Mouse (Mus musculus) heart, postnatal 10 days (tissue): ENCODE results near the gene Hipk3. TPM values are rescaled to one million over a fixed set of nuclear protein-coding genes. Genes with fewer than 3 reads are reported as not detected.

Experiments used
- DNase-seq, 2 experiments: peaks; one replicate each; pipeline ENCODE4 v3.0.0; 2021
- intact Hi-C: fragments of 180-260 bp; cut with DNase I; formaldehyde crosslinking; loops from one replicate; pipeline ENCODE4 v1.15.1; 2025
- total RNA-seq, 2 experiments: library from RNA; stranded (reverse); gene quantifications; 2 replicates each; pipeline ENCODE4 v1.2.3; 2021

The Hipk3 gene
- total RNA-seq, 2 experiments from 2014 or later, result 194 to 211 TPM

DNA sequence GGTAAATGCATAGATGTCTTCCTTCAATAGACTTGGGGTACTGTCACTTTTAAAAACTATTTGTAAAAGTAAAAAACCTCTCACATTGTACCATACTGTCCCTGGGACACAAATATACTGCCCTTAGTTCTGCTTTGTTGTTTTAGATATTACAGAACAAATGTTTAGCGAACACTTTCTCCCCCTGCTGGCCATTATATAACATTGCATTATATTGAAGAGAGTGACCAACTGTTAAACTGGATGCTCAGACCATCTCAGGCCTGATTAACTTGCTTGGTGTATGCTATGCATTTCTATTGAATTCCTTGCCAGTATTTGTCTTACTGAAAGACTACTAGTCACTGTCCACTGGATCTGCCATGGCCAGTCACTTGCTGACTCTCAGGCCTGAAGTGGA, 72.0 kb downstream of the Hipk3 start:
- DNase-seq, result peak in 1 of 2 experiments; percentile 40
- intact Hi-C loops, result loop anchor here (1.0 to 10.0 kb wide), 2 partner anchors 288 to 387 kb away; no protein-coding TSS in a partner anchor

DNA sequence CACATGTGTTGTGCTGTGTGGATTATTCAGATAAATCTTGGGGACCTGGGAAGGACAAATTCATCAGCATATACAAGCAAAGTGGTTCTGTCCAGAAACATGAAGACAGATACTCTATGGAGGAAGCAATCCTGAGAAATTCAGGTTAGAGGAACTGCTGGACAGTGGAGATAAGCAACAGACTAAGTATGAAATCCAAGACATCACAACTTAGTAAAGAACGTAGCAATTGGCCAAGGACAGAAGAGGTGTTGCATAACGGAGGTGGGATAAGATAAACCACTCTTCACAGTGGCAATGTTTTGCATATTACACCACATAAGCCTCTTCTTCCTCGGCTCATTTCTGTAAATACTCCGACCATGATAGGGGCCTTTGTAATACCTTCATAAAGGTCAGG, 73.4 kb downstream of the Hipk3 start:
- no peak for DNase-seq
- intact Hi-C loops, result loop anchor here (10.0 kb wide), 1 partner anchor 386 kb away; no protein-coding TSS in a partner anchor

DNA sequence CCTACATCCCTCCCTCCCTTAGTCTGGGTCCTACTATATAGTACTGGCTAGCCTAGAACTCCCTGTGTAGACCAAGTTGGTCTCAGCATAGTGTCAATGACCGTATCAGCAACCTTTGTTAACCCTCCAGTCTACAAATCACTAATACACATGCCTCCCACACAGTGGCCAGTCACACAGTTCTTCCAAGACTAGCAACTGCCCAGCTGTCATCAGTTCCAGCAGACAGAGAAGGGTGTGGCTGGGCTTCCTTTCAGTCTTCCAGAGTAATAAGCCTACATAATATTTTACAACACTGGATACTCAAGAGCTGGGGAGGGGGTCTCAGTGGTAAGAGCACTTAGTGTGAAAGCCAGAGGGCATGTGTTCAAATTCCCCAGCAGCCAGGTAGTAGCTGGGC, 74.2 kb downstream of the Hipk3 start:
- intact Hi-C loops, result loop anchor here (10.0 kb wide), 1 partner anchor 385 kb away; no protein-coding TSS in a partner anchor
- no peak for DNase-seq

DNA sequence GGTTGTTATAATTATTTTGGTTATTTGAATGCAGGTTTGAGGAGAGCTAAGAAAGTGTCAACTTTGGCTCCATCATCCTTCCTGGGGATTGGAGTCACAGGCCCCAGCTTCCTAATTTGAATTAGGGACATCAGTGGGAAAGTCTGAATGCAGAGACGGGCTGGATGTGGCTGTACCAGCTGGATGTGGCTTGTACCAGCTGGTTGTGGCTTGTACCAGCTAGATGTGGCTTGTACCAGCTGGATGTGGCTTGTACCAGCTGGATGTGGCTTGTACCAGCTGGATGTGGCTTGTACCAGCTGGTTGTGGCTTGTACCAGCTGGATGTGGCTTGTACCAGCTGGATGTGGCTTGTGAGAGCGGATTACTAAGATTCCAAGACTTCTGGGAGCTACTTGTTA, 74.8 kb downstream of the Hipk3 start:
- no peak for DNase-seq
- intact Hi-C loops, result no loop called here

DNA sequence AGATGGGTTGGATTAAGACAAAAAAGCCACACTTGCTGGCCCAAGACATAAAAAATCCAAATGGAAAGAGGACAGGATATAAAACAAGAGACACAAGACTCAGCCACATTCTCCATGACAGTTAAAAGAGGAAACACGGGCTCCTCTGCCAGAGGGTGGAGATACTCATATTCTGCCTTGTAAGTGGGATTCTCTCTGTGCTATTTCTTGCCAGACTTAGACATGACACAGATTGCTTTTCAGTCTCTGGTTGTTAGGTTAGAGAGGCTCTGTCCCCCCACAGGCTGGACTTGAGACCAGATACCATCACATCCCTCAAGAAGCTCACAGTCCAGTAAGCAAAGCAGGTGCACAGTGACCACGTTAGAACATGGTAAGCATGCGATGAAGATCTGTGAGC, 81.2 kb downstream of the Hipk3 start:
- no peak for DNase-seq
- intact Hi-C loops, result no loop called here

DNA sequence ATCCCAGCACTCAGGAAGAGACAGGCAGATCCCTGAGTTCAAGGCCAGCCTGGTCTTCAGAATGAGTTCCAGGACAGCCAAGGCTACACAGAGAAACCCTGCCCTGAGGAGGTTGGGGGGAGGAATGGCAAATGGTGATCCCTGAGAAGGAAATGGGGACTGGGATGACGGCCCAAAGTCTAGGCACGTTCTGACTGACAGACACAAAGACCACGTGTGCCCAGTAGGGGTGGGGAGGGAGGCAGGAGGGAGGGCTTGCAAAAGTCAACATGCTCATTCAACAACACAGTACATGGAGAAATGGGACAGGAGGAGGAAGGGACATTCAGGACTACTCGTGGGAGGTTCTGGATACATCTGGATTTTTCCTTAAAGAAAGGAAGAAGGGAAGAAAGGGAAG, 81.8 kb downstream of the Hipk3 start:
- intact Hi-C loops, result no loop called here
- DNase-seq, result no peak

DNA sequence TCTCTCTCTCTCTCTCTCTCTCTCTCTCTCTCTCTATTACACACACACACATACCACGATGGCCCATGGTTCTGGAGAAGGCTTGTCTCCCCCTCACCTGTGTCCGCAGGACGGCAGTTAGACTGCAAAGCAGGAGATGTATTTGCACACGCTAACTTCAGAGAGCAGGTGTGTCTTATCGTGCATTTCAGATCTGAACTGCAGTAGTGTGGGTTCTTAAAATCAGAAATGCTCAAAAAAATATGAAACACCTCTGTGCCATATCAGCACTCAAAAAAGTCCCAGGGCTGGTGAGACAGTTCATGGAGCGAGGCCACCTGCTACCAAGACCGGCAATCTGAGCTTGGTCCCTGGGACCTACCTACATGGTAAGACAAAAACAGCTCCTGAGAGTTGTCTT, 82.4 kb downstream of the Hipk3 start:
- DNase-seq, result no peak
- intact Hi-C loops, result no loop called here

DNA sequence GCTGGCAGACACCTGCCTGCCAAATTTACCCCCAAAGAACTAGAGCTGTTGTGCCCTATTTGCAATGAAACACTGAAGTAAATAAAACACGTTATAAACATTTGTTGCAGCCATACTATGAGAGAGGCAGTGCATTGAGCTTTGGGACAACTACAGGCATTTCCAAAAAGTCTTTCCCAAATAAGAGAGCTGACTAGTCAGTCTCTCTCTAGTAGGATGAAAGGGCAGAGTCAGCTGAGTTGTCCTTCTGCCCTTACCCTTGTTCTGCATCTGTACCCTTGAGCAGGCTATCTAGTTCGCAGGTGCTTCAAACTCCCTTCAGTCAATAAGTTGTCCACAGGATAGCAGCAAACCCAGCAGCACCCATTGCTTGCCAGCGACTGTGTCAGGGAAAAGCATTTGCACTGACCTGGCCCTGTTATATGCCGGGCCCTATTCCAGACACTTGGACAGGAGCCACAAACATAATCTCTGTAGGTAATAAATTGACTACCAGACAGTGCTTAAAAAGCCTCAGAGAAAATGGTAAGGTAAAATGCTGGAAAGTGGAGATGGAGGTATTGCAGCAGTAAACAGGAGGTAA, 83.2 kb downstream of the Hipk3 start, which contains the start of gene D430041D05Rik:
Gene D430041D05Rik, minus strand, starts transcription at position 51 of the 583 bp plus-strand sequence.
- intact Hi-C loops, result no loop called here
- no peak for DNase-seq

DNA sequence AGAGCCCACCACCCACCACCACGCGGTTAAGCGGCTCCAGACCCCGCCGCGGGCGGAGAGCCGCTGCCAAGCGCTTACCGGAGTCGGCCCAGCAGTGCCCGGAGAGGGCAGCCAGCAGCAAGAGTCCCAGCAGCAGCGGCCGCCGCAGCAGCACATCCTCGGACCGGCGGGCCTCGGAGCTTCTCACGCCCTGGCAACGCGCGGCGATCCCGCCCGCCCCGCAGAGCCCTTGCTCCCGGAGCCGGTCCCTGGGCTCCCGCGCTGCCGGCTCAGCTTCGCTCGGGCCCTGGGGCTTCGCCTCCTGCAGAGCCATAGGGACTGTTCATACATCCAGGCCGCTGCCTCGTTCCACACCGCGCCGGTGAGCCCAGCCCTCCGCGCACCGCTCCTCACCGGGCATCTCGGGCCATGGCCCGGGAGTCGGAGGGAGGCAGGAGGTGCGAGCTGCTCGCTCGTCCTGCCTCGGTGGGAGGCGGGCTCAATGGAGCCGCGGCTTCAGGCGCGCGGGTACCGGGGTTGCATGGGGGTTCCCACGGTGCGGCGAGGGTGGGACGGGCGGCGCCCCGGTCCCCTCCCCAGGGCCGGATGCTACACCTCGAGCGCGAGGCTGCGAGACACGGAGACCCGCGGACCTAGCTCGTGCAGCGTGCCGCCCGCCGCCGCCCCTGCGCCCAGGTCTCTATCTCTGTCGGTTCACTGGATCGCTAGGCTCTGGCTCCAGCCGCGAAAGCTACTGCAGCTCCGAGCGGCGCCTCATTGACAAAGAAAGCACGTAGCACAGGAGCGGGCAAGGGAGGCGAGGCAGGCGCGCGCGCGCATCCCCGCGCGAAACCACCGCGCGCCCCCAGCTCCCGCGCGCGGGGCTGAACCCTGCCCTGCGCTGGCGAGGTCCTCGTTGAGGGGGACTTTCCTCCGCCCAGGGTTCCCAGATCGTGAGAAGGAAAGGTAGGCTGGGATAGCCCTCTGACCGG, 84.1 kb downstream of the Hipk3 start:
- peak; percentile 26 to 29 for DNase-seq
- intact Hi-C loops, result no loop called here

DNA sequence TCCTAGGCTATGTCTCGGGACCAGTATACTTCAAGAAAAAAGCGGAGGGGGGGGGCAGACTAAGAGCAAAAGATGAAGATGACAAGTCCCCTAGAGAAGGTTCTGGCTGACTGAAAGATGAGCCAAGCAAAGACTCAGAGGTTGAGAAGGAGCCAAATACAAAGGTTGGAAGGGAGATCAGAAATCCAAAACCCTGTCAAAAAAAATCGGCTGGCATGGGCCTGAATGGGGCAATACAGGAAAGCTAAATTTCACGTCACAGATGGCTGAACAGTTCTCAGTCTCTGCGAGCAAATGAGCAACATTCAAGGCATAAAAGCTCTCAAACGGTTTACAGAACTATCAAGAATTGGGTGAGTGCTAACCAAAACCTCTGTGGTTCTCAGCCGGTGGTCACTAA, 85.9 kb downstream of the Hipk3 start:
- intact Hi-C loops, result no loop called here

DNA sequence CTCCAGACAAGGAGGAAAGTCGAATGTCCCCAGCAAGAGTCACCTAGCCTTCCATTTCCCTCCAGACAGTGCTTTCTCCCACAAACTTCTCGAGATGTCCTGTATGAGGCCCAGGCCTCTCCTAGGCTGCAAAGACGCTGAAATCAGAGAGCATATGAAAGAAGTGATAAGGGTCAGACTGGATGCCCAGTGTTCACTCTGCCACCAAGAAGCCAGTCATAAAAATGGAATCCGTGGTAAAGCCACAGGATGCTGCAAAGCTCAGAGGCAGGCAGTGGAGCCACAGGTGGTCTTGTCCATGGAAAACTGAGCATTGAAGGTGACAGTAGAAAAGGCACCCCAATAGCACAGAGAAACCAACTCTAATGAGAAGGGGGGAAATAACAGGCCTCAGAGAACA, 86.3 kb downstream of the Hipk3 start:
- intact Hi-C loops, result no loop called here
- DNase-seq, result no peak

More for the DNA sequence above, 85.9 kb downstream of the Hipk3 start:
- no peak for DNase-seq

DNA sequence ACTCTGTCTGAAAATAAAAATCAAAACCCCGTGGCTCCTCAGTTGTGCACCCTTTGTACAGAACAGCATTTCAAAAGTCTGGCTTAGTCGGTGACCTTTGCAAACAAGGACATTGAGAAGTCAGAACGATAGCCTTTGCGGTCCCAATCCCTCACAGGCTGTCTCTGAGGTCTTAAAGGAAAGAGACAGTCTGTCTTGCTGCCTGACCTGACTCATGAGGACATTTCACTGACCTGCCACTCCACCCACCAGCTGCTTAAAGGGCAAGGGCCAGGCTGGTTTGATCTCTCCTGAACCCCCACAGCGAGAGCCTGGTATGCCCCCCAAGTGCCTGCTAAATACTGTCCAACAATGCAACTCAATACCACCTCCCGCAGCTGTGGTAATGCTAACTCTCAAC, 90.2 kb downstream of the Hipk3 start:
- no peak for DNase-seq
- intact Hi-C loops, result no loop called here

DNA sequence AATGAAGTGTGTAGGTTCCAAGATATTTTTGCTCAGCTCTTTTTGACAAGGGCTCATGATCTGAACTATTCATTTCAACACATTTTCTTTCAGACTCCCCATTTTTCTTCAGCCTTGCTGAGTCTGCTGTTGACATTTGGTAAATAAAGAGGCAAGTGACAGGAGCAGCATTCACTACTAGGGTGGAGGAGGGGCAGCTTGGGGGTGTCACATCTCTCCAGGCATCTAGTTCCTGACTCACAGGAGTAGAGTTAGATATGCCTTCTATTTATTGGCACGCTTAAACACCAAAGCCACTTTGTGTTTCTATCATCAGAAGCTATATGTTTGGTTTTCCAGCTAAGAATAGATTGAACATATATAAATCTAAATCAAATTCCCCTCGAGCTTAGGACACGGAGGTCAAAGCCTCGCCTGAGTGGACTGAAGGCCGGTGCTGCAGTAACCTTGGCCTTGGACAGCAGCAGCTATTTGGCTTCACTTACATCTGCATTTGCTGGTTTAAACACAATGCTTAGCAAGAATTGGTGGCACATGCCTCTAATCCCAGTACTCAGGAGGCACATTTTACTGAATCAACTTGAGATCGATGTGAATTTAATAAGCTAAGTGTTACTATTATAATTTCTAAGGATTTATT, 95.5 kb downstream of the Hipk3 start:
- no peak for DNase-seq
- intact Hi-C loops, result no loop called here

DNA sequence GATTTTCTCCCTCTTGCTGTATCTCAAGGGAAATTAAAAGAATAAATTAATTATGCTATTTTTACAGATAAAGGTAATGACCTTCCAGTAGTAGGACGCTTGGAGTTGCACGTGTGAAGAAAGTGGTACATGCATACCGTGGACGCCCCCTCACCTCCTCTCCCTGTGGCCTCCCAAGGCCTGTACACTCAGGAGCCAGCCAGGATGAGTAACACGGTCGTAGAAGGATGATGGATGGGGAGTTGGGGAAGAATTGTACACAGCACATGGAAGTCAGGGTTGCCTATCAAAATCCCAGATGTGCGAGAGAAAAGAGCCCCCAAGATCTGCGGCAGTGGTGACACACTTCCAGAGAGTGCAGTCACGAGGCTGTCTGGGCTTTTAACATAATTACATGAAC, 98.3 kb downstream of the Hipk3 start:
- DNase-seq, result no peak
- intact Hi-C loops, result no loop called here

DNA sequence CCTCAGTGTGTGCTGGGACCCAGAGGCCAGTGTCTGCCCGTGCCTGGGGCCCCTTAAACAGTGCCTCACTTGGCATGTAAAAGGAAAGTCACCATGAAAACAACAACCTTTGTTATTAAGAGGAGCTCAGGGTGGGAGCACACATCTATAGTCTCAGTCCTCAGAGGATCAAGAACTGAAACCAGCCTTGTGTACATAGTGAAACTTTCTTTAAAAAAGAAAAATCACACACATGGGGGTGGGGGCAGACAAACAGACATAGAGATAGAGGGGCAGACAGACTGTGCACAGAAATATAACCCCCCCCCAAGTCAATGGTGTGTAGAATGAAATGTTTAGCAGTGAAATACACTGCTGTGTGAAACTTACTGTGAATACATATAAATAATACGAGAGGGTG, 99.5 kb downstream of the Hipk3 start:
- intact Hi-C loops, result no loop called here
- DNase-seq, result no peak

DNA sequence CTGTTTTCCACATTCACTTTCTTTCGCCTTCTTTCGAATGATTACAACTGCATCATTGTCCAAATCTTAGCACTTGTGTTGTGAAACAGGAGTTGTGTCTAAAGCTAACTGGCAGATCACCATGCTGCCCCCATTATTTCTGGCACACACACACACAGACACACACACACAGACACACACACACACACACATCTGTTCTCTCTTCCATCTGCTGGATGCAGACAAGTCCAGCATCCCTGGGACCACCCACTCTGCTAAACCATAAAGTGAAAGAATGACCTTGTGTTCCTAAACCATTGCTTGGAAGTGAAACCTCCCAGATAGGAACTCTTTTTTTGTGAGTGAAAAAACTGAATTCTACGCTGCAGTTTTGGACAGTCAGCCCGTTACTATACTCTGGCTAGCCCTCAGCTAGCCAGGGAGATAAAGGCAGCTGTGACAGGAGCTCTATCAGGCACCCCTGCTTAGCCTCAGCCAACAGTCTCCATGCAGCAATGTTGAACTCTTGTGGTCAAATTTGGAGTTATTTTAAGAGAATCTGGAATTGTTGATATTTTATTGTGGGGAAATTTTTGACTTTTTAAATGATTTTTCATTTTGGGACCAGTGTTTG, 101.4 kb downstream of the Hipk3 start:
- intact Hi-C loops, result no loop called here
- DNase-seq, result no peak

DNA sequence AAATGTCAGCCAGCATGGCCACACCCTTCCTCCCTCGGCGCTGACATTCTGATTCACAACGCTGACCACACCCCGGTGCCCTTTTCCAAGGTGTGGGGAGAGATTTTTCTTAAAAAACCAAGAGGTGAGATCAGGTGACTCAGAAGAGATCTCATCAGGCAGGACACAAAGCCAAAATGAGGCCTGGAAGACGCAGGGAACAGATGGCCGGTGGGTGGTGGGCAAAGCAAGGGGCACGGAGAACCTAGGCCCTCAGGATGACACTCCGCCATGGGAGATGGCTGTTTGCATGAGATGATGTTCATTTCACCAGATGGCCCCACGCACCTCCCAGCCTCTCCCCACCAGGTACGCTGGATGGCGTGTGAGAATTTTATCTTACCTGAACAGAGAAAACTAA, 105.0 kb downstream of the Hipk3 start:
- intact Hi-C loops, result no loop called here
- no peak for DNase-seq

DNA sequence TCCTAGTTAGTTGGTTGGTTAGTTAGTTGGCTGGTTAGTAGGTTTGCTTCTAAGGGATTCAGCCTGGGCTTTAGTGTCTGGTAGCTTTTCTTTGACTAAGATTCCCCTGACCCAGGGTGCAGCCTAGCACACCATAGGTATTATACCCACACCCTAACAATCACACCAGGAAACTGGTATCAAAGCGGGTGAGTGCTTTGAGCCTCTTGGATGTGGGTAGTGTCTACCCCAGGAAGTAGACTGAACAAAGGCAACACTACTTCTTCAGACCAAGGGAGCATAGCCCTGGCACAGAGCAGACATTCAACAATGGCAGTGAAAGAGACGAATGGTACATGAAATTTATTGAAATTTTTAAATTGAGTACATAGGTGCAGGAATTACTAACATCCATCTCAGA, 108.3 kb downstream of the Hipk3 start:
- intact Hi-C loops, result no loop called here
- no peak for DNase-seq

DNA sequence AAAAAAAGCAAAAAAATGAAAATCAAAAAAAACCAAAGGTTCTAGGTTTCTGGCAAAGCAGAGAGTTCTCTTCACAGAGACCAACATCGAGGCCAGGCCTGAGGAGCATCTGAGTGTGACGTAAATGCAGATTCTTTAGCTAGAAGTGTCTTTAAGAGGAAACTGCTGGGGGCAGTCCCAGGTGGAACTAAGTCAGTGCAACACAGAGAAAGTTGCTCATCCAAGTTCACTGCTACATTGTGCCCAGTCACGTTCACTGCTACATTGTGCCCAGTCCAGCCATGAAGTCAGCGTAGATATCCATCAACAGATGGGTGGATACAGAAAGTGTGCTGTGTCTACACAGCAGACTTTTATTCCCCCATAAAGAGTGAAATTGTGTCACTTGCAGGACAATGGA, 110.7 kb downstream of the Hipk3 start:
- intact Hi-C loops, result no loop called here
- DNase-seq, result no peak

DNA sequence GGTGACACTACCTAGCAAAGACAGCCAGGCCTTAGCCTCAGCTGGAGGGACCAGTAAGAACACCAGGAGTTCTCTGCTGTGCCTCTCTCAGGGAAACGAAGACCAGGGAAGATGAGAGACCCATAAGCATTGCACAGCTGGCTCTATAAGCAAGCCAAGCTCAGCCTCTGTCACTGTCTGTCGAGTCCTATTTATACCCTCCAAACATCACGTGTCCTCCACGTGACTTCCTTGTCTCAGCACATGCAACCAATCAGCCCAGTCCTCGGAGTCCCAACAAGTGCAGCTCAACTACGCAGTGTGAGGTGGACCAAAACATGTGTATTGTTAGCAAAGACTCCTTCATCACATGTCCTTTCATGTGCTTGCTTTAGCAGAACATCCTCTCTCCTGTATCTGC, 111.4 kb downstream of the Hipk3 start:
- intact Hi-C loops, result no loop called here
- DNase-seq, result no peak

DNA sequence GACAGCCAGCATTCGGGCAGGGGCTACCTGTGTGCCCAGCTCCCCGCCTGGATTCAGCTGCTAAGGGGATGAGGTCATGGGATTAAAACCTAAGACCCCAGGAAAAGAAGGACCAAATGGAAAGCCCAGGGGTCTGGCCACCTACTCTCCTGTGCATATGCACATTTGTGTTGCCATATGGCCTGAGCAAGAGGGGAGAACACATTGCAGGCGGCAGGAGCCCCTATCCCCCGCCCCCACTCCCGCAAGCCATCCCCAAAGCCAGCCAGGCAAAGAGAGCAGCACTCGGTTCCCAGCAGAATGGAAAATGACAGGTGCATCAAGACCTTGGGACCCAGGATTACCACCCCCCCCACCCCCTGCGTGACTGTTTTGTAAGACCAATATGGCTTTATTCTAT, 114.9 kb downstream of the Hipk3 start:
- no peak for DNase-seq
- intact Hi-C loops, result no loop called here
